Mouse (Mus musculus): ENCODE data around the gene Sf3b4.
"Not testable (repeated sequence)": the region's sequence is repeated elsewhere in the genome, so short reads cannot be mapped to it uniquely, and the experiment has no call there.

Gene Sf3b4

DNA sequence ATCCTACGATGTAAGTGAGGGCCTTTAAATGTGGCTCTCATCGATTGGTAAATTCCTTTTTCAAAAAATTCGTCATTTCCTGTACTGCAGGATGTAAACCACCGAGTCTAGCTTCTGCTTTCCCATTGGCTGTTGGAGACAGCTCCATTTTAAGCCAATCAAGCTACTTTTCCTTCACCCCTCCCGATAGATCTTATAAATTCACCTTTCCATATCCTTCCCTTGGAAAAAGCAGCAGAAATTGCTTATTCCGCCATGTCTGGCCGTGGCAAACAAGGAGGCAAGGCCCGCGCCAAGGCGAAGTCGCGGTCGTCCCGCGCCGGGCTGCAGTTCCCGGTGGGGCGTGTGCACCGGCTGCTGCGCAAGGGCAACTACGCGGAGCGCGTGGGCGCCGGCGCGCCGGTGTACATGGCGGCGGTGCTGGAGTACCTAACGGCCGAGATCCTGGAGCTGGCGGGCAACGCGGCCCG lies 47.6 kb downstream of the Sf3b4 start, which contains the start of the genes Bola1 and Hist2h2ab:
Gene Bola1 (minus strand): TSS at position 49 of the 470 bp plus-strand sequence.
Gene Hist2h2ab (plus strand): TSS at position 205 of the 470 bp plus-strand sequence.
- peak; percentile 90 for DNase-seq (ENCODE audit: low read depth, low spot score)

DNA sequence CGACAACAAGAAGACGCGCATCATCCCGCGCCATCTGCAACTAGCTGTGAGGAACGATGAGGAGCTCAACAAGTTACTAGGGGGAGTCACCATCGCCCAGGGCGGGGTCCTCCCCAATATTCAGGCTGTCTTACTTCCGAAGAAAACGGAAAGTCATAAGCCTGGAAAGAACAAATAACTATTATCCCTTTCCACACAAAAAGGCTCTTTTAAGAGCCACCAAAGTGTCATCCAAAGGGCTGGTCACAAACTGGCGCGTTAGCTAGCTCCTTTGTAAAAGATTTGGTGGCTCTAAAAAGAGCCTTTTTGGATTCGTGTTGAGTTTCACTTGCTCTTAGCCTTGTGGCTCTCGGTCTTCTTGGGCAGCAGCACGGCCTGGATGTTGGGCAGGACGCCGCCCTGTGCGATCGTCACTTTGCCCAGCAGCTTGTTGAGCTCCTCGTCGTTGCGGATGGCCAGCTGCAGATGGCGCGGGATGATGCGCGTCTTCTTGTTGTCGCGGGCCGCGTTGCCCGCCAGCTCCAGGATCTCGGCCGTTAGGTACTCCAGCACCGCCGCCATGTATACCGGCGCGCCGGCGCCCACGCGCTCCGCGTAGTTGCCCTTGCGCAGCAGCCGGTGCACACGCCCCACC lies 48.1 kb downstream of the Sf3b4 start:
- DNase-seq (ENCODE audit: low read depth, low spot score) = not testable (repeated sequence)

DNA sequence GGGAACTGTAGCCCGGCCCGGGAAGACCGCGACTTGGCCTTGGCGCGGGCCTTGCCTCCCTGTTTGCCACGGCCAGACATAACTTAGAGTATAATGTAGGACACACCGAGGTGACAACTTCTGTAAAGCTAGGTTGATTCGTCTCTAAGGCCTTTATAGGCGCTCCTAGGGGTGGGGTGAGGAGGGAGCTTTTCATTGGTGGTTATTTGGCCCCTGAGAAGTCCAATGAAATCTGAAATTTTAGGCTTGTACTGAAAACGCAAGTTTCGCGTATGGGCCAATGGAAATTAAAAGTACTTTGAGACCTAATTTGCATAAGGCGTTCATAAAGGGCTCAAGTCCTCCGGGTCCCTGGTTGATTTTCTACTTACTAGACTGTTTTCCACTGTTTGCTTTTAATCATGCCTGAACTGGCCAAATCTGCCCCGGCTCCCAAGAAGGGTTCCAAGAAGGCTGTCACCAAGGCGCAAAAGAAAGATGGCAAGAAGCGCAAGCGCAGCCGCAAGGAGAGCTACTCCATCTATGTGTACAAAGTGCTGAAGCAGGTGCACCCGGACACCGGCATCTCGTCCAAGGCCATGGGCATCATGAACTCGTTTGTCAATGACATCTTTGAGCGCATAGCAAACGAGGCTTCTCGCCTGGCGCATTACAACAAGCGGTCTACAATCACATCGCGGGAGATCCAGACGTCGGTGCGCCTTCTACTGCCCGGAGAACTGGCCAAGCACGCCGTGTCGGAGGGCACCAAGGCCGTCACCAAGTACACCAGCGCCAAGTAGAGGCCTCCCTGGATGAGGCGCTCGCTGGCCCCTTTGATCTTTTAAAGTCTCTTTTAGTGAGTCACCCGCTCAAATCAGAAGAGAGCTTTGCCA lies 48.9 kb downstream of the Sf3b4 start, which contains the start of the genes Hist2h2ac and Hist2h2be:
Gene Hist2h2ac (minus strand): TSS at position 116 of the 875 bp plus-strand sequence.
Gene Hist2h2be (plus strand): TSS at position 355 of the 875 bp plus-strand sequence.
- DNase-seq (ENCODE audit: low read depth, low spot score) = peak; percentile 95

DNA sequence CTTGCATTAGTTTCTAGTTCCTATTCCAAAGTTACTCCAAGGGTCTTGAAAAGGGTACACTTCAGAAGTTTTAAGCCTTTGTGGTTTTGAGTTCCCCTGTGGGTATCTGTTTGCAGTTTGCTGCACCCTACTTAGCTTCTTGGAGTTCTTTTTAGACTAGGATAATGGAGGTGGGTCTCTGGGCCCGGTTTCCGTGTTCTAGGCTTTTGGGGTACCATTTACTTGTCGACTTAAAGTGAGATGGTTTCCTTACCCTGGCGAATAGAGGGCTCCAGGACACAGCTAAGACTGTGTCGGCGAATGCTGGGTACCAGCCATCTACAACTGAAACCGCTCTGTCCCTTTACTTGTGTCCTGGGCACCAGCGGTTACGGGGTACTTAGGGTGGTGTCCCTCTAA lies 49.5 kb downstream of the Sf3b4 start:
- DNase-seq (ENCODE audit: low read depth, low spot score) = no peak

DNA sequence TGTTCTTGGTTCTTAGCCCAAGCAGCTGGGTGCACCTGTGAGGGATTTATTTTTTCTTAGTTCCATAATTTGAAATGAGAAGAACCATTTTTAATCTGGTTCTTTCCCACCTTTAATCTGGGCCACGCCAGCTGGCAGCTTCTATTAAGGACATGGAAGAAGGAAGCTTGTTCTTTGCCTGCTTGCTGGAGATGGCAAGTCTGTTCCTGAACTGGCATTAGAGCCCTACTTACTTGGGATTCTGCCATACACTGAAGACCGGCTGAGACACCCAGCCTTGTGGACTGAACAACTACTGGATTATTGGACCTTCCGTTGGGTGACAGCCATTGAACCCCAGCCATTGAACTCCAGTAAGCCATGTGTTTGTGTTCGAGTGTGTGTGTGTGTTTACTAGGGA lies 50.6 kb downstream of the Sf3b4 start:
- no peak for DNase-seq (ENCODE audit: low read depth, low spot score)

DNA sequence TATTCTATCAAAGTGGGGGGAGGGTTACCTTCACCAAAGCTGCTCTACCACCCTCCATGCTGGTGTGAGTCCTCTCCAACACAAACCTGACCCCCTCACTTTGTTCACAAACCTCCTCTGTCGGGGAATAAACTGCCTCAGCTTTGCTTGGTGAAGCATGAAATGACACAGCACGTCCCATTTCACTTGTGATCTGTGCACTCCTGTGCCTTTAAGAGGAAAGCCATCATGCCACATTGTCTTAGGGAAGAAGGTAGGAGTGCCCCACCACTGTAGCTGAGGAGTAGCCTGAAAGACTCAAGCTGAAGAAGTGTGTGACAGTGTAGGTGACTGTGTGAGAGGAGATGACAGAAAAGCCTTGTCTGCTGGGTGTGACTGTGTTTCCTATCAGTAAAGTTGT lies 53.3 kb downstream of the Sf3b4 start:
- no peak for DNase-seq (ENCODE audit: low read depth, low spot score)
